Mouse (Mus musculus) heart, embryonic 11.5 days (tissue): ENCODE measurements around the gene Cldn11. TPM values are rescaled to one million over a fixed set of nuclear protein-coding genes. Genes with fewer than 3 reads are reported as not detected.

Experiments
- ATAC-seq: fragments of 200-750 bp; cut with Nextera tagmentation; replicated peaks from 2 replicates; pipeline ENCODE4 v1.8.0; 2017; ENCODE audit warnings: moderate library complexity; ENCODE audit not compliant: insufficient number of reproducible peaks, low FRiP score, low TSS enrichment
- H3K27ac ChIP-seq: fragments of 300-500 bp; sonication (generic); 2 replicates; pipeline ENCODE4 v1.5.1; 2014; ENCODE audit warnings: mild to moderate bottlenecking, low read depth, low read length
- H3K27me3 ChIP-seq: fragments of 300-500 bp; sonication (generic); 2 replicates; pipeline ENCODE4 v1.6.1; 2014; ENCODE audit warnings: mild to moderate bottlenecking, low read length, mixed read lengths; ENCODE audit not compliant: control insufficient read depth, insufficient read depth
- H3K36me3 ChIP-seq: fragments of 300-500 bp; sonication (generic); 2 replicates; pipeline ENCODE4 v1.6.1; 2014; ENCODE audit warnings: mild to moderate bottlenecking, low read length, moderate library complexity, mixed read lengths; ENCODE audit not compliant: control insufficient read depth, insufficient read depth
- H3K4me1 ChIP-seq: fragments of 300-500 bp; sonication (generic); 2 replicates; pipeline ENCODE4 v1.6.1; 2014; ENCODE audit warnings: low read length; ENCODE audit not compliant: control insufficient read depth, insufficient read depth
- H3K4me2 ChIP-seq: fragments of 300-500 bp; sonication (generic); 2 replicates; pipeline ENCODE4 v1.6.1; 2014; ENCODE audit warnings: mild to moderate bottlenecking, moderate library complexity
- H3K4me3 ChIP-seq: fragments of 300-500 bp; sonication (generic); 2 replicates; pipeline ENCODE4 v1.5.1; 2014; ENCODE audit warnings: low read depth, low read length
- H3K9ac ChIP-seq: fragments of 300-500 bp; sonication (generic); 2 replicates; pipeline ENCODE4 v1.6.1; 2014; ENCODE audit warnings: mild to moderate bottlenecking, low read depth, low read length, moderate library complexity
- H3K9me3 ChIP-seq: fragments of 300-500 bp; sonication (generic); replicated peaks from 2 replicates; pipeline ENCODE4 v1.6.1; 2016; ENCODE audit warnings: low read length; ENCODE audit not compliant: control insufficient read depth
- WGBS: fragments of 180-500 bp; shearing (Covaris S2); extraction: QIAGEN DNeasy Blood & Tissue Kit; methylation state at CpG from one replicate; pipeline ENCODE4 v1.1.7; 2014; ENCODE audit not compliant: insufficient replicate concordance; 5-methylcytosine and 5-hydroxymethylcytosine counted together
- polyA plus RNA-seq: library from polyadenylated mRNA; unstranded; fragments of >200 nt; fragmentation: Nextera tagmentation; extraction: Ambion mirVana; gene quantifications from 2 replicates; pipeline ENCODE4 v1.2.1, GENCODE M21; 2014

Cldn11 gene
- 5.2 and 6.6 TPM in 2 replicates for polyA plus RNA-seq

DNA sequence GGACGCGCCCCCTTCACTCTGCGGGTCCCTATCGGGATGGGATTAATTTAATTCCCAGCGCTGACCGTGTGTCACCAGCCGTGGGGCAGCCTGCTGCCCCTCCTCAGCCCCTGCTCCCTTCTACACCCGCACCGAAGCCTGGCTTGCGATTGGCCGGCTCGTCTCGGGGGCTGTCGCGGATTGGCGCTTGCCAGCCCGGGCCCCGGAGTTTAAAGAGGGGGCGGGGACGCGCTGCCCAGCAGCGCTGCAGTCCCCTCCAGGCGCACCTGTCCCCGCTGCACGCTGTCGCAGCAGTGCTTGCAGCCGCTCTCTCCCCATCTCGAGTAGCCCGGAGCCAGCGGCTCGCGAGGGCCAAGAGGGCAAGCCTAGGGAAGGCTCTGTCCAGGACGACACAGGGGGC is at the start of gene Cldn11:
Gene Cldn11, plus strand, starts transcription at position 215 of the 400 bp plus-strand sequence.
- no peak within 1 kb of the TSS for H3K9ac ChIP-seq
- no peak within 1 kb of the TSS for H3K27ac ChIP-seq
- peak within 1 kb of the TSS; percentile 73 for H3K4me2 ChIP-seq
- 1% methylated on average over 33 of the region's 33 CpGs for WGBS
- ATAC-seq: peak; percentile 55; the same call in 1 of the 2 replicates
- no peaks in the 10 kb centered on the region for H3K36me3 ChIP-seq
- H3K27me3 ChIP-seq: peaks cover 44% of the 10 kb centered on the region
- 0 out of 2 replicates have a peak, but pooled peaks cover 4% of the 10 kb centered on the region for H3K4me1 ChIP-seq
- no peaks in the 10 kb centered on the region for H3K9me3 ChIP-seq
- H3K4me3 ChIP-seq: peak within 1 kb of the TSS; percentile 39

- Histone ChIP-seq H3K9me3 (no peaks in the 10 kb centered on the region), H3K4me2 (peak overlapping the region; percentile 47), H3K4me3 (no peak overlapping the region), H3K27ac (no peak overlapping the region), H3K27me3 (no peaks in the 10 kb centered on the region), H3K36me3 (peaks cover 5% of the 10 kb centered on the region; the same call in 1 of the 2 replicates), H3K9ac (no peak overlapping the region), H3K4me1 (peaks cover 19% of the 10 kb centered on the region)
- ATAC-seq: no peak
- WGBS: 74% methylated on average over 5 of the region's 5 CpGs
Observed at GRCm38 (mm10) chr3:31100026-31100425, 49.7 kb upstream of the Cldn11 start.

GRCm38 (mm10) chr3:31100802-31101201 is 48.9 kb upstream of the Cldn11 start:
- no peak for ATAC-seq
- Histone ChIP-seq H3K4me1 (peaks cover 19% of the 10 kb centered on the region), H3K27ac (no peak overlapping the region), H3K4me3 (no peak overlapping the region), H3K4me2 (no peak overlapping the region), H3K9me3 (no peaks in the 10 kb centered on the region), H3K9ac (no peak overlapping the region), H3K27me3 (no peaks in the 10 kb centered on the region), H3K36me3 (peaks cover 5% of the 10 kb centered on the region; the same call in 1 of the 2 replicates)
- 94% methylated on average over 3 of the region's 3 CpGs for WGBS

DNA sequence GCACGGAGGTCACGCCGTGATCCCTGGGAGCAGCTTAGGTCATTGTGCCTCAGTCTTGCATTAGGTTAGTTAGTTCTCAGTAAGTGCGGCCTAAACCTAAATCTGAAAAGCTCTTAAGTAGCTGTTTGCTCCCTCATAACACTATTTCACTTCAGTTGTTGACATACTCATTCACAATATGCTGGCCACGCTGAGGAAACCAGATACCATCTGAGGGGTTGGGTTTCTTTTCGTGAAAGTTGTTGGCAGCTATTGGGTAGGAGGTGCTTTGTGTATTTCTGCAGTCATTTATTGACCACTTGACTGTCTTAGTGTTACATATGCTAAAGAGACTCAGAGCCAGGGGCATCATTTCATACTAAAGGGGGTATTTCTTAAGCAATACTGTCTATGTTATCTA is 44.8 kb upstream of the Cldn11 start:
- Histone ChIP-seq H3K9ac (no peak overlapping the region), H3K9me3 (no peaks in the 10 kb centered on the region), H3K27ac (no peak overlapping the region), H3K27me3 (no peaks in the 10 kb centered on the region), H3K4me3 (no peak overlapping the region), H3K4me1 (peaks cover 2% of the 10 kb centered on the region; the same call in 1 of the 2 replicates), H3K4me2 (no peak overlapping the region), H3K36me3 (peaks cover 3% of the 10 kb centered on the region; the same call in 1 of the 2 replicates)
- WGBS: 73% methylated on average over 6 of the region's 6 CpGs
- no peak for ATAC-seq

DNA sequence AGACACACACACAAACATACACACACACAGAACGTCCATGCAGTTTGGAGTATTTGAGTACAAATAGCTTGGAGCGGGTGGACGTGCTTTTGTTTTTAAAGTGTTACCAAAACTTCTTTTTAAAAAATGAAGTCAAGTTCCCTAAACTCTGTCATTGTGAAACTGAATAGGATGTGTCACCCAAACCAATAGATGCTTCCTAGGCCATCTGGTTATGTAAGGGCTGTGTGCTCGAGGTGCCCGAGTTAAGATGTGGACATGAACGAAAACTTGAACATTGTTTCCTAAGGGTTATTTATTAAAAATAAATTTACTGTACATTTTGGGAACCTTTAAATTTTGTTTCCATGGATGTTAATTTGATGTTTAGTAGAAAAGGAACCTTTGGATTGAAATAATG is 43.1 kb upstream of the Cldn11 start:
- no peaks in the 10 kb centered on the region for H3K27me3 ChIP-seq
- ATAC-seq: no peak
- H3K27ac ChIP-seq: no peak overlapping the region
- no peak overlapping the region for H3K4me2 ChIP-seq
- H3K9ac ChIP-seq: no peak overlapping the region
- no peaks in the 10 kb centered on the region for H3K9me3 ChIP-seq
- H3K36me3 ChIP-seq: peaks cover under 1% of the 10 kb centered on the region; the same call in 1 of the 2 replicates
- 90% methylated on average over 6 of the region's 6 CpGs for WGBS
- peaks cover 4% of the 10 kb centered on the region for H3K4me1 ChIP-seq
- no peak overlapping the region for H3K4me3 ChIP-seq

GRCm38 (mm10) chr3:31107674-31108073 is 42.0 kb upstream of the Cldn11 start:
- no peak overlapping the region for H3K27ac ChIP-seq

GRCm38 (mm10) chr3:31109108-31109507 is 40.6 kb upstream of the Cldn11 start:
- H3K9me3 ChIP-seq: no peaks in the 10 kb centered on the region
- H3K36me3 ChIP-seq: peaks cover 4% of the 10 kb centered on the region; the same call in 1 of the 2 replicates
- H3K9ac ChIP-seq: no peak overlapping the region
- H3K4me2 ChIP-seq: no peak overlapping the region
- H3K4me3 ChIP-seq: no peak overlapping the region
- H3K27ac ChIP-seq: no peak overlapping the region
- ATAC-seq: no peak
- peaks cover 2% of the 10 kb centered on the region for H3K4me1 ChIP-seq
- 77% methylated on average over 3 of the region's 3 CpGs for WGBS
- H3K27me3 ChIP-seq: no peaks in the 10 kb centered on the region

More at GRCm38 (mm10) chr3:31107674-31108073, 42.0 kb upstream of the Cldn11 start:
- Histone ChIP-seq H3K27me3 (no peaks in the 10 kb centered on the region), H3K36me3 (no peaks in the 10 kb centered on the region; the same call in 1 of the 2 replicates), H3K4me1 (peaks cover 2% of the 10 kb centered on the region), H3K9ac (no peak overlapping the region), H3K9me3 (no peaks in the 10 kb centered on the region), H3K4me3 (no peak overlapping the region), H3K4me2 (no peak overlapping the region)
- 81% methylated on average over 4 of the region's 4 CpGs for WGBS
- ATAC-seq: no peak

DNA sequence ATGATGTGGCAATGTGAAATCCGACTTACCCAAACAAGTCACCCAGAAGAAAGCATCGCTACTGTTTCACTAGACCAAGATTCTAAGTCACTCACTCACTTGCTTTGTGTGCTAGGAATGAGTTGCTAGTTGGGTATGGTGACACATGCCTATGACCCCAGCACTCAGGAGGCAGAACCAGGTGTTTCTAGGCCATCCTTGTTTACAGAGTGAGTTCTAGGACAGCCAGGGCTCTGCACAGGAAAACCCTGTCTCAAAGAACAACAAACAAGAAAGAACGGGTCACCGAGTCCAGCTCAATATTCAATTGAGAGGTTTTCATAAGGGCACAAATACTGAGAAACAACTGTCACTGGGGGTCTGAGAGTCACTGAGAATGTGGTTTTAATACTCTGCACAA is 26.6 kb upstream of the Cldn11 start:
- Histone ChIP-seq H3K4me1 (no peaks in the 10 kb centered on the region), H3K27ac (no peak overlapping the region), H3K4me2 (no peak overlapping the region), H3K9me3 (no peaks in the 10 kb centered on the region), H3K36me3 (peaks cover 16% of the 10 kb centered on the region), H3K27me3 (no peaks in the 10 kb centered on the region), H3K9ac (no peak overlapping the region), H3K4me3 (no peak overlapping the region)
- 84% methylated on average over 4 of the region's 4 CpGs for WGBS
- ATAC-seq: no peak

DNA sequence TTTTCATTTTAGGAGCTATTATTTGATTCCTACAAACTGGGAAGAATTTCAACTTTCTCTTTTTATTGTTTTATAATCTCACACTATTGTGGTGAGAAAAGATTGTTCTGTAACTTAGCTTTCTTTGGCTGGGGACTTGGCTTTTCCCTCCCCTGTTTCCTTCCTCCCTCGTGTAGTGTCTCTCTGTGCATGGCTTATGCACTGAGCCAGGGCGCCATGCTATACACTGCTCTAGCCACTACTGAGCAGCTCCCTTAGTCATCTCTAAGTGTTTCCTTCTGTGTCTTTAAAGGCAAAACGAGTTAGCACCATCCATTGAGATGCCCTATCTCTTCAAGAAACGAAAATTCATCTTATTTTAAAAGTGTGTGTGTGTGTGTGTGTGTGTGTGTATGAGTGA is 23.4 kb upstream of the Cldn11 start:
- Histone ChIP-seq H3K27me3 (no peaks in the 10 kb centered on the region), H3K4me1 (no peaks in the 10 kb centered on the region), H3K9ac (no peak overlapping the region), H3K4me3 (no peak overlapping the region), H3K9me3 (no peaks in the 10 kb centered on the region), H3K4me2 (no peak overlapping the region), H3K27ac (no peak overlapping the region), H3K36me3 (peaks cover 8% of the 10 kb centered on the region)
- WGBS: 64% methylated on average over 4 of the region's 4 CpGs
- ATAC-seq: no peak
